Mouse (Mus musculus) heart, adult 9 months (tissue): Measurements from ENCODE around the gene Syngr1.

Experiments used
- DNase-seq, 2 experiments: peaks; one replicate each; pipeline ENCODE4 v3.0.0; 2022; ENCODE audit warnings: low spot score in 2 of 2

Gene Syngr1

DNA sequence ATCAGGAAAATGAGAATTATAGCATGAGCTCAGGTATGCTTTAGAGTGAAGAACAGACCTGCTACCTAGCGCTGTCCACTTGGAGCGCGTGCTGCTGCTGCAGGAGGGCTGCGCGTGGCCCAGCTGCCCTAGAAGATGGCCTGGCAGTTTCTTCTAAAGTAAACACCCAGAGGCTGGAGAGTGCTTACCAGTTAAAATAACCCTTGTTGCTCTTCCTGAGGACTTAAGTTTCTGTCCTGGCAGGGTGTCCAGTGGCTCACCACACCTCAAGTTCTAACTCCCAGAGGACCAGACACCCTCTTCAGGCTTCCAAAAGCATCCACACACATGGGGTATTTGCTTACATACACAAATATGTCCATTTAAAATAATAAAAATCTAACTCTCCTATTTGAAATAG, 54.3 kb downstream of the Syngr1 start:
- no peak for DNase-seq

DNA sequence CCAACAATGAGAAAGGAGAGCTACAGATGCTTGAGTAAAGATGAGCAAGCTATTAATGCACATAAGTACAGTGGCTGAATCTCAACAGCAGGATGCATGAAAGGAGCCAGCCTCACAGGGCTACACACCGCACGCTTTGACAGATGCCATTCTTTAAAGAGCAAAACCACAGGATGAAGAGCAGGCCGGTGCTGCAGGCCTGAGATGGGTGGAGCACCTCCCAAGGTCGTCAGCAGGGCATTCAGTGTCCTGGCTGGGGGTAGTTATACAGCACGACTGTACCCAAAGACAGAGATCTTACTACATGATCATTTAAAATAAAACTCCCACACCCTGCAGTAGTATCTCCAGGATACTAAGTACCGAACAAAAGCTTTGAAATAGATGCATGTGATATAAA, 55.0 kb downstream of the Syngr1 start:
- DNase-seq, result no peak

DNA sequence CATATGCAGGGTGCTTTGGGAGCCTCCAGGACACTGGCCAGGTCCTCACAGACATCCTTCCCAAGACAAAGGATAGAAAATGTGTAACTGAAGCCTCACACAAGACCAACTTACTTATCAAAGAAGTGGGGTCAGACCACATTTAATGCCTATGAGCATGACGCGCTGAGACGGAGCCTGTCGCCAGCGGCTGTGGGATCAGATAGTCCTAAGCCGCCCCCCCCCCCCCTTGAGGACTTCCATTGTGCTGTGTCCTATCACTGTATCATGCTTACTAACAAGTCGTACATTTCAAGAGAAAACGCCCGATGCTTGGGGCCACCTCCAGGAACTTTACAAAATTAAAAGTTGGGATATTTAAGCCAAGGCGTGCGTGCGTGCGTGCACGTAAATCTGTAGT, 56.0 kb downstream of the Syngr1 start:
- DNase-seq, result no peak

DNA sequence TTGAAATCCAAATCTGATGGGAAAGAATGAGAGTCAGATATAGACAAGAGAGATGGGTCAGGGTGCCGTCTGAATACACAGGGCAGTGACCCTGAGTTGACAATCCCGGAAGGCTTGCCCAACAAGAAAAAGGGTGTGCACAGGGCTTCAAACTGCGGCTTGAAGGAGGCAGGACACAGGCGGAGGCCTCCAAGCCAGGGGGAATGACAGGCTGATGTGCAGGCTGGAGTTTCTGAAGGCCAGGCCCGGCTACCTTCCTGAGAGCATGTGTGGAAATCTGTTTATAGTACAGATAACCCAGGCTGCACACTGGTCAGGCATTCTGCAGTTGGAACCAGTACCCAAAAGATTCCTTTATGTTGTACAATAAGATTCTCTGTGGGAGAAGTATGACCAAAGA, 56.4 kb downstream of the Syngr1 start:
- no peak for DNase-seq

DNA sequence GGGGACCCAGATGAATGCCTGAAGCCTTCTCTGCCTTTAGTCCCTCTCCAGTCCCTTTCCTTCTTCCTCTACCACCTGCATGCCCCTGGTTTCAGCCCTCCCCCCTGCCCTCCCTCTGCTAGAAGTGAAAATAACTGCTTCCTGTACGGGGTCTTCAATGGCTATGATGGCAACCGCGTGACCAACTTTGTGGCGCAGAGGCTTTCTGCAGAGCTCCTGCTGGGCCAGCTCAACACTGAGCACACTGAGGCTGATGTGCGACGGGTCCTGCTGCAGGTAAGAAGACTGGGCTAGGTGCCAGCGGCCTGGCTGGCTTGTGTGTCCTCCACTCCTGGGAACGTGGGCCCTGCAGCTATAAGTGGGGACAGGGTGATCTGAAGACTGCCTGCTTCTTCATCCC, 57.4 kb downstream of the Syngr1 start:
- no peak for DNase-seq

DNA sequence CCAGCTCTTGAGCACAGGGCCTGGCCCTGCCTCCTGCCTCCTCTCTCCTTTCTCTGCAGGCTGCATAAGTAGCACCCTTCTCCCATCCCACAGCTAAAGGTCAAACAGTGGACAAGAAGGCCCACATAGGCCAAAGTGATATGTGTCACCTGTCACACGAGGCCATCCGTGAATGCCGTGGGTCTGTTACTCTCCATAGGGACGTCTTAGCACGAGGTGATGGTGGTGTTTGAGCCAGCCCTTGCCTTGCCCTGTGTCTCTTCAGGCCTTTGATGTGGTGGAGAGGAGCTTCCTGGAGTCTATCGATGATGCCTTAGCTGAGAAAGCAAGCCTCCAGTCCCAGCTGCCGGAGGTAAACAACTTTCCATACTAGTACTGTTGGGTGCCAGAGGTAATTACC, 58.4 kb downstream of the Syngr1 start:
- no peak for DNase-seq

DNA sequence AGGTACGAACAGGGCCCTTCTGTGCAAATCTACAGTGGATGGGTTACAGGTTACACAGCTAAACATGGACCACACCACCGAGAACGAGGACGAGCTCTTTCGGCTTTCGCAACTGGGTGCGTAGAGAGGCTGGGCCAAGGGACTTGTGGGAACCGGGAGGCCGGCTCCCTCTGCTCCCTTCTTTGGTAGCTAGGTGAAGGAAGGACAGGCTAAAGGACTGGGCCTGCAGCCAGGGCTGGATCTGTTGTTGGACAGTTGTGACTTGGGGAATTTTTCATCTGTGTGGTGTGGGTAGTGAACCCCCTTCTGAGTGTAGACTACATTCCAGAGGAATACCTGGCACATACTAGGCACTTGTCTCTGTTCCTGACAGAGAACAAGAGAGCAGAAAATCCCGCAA, 61.5 kb downstream of the Syngr1 start:
- DNase-seq, result peak in 1 of 2 experiments; percentile 60

DNA sequence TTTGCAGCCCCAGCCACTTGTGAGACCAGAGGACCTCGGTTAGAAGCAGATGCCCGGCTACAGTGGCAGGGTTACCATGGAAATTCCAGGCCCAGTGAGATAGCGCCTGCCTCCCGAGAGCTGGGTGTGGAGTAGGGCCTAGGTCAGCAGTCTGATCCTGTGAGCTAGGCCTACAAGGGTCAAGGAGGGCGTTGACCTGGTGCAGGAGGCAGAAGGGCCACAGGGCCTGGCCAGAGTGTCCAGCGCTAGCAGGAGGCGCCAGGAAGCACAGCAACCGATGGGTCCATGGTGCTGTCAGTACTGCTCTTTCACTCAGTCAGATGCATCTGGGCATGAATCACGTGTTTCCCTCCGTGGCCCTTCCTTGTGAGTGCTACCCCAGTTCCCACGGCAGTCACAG, 62.6 kb downstream of the Syngr1 start:
- DNase-seq, result no peak

DNA sequence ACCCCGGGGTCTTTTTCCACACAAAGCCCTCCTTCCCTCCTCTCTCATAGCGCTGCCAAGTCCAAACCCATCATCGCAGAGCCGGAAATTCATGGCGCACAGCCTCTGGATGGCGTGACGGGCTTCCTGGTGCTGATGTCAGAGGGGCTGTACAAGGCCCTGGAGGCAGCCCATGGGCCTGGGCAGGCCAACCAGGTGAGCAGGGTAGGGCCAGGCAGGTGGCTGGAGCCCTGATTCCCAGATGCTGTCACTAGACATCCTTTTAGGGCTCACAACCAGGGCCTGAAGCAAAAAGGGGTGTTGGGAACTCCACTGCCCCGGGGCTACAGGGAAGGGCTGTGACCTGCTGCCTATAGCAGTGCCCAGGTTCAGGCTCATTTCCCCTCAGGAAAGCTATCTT, 64.6 kb downstream of the Syngr1 start:
- DNase-seq, result no peak

DNA sequence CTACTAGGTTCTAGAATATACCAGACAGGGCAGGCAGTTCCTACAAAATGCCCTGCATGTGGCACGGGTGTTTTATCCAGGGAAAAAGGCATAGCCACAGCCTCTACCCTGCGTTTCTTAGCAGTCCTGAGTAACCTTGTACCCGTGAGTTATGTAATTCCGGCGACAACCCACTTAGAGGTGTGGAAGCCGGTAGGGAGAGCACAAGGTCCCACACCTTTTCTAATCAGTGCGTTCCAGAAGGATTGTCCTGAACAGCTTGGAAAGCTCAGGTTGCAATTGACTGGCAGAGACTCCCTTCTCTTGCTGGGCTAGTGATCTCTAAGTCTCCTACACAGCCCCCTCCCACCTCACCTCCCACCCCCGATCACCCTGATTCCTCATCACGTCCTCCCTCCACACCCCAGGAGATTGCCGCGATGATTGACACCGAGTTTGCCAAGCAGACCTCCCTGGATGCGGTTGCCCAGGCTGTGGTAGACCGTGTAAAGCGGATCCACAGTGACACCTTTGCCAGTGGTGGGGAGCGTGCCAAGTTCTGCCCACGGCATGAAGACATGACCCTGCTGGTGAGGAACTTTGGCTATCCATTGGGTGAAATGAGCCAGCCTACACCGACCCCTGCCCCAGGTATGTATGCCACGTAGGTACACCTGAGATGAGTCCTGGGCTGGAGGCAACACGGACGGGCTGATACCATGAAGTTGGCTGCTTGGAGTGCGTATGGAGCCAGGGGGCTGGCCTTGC, 66.2 kb downstream of the Syngr1 start:
- DNase-seq, result no peak

DNA sequence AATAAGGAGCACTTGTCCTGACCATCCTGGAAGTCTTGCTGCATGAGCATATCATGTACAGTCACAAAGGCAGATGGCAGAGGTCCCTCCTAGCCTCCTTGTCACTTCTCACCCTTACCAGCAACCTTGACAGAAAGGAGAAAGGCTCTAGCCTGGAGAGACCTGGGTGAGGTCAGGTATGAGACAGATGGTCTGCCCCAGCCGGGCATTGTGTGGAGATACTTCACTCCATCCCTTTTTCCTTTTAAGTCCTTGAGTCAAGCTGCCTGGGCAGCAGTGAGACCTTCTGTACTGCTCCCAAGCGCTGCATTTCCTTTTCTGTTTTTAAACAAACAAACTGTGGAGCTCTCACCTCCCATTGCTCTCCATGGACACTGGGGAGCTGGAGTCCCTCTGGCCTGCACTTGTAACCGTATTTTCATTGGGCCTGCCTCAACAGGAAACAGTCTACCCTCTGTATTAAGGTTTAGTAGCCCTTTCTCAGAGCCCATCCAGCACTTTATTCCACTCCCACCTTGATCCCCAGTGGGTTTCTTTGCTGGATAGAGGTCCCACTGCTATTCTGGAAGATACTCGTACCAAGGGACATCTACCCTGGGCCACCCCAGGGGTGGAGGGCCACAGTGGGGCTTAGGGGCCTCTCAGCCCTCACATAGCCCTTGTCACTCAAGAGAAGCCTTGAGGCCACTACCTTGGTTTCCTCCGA, 67.0 kb downstream of the Syngr1 start:
- DNase-seq, result no peak

DNA sequence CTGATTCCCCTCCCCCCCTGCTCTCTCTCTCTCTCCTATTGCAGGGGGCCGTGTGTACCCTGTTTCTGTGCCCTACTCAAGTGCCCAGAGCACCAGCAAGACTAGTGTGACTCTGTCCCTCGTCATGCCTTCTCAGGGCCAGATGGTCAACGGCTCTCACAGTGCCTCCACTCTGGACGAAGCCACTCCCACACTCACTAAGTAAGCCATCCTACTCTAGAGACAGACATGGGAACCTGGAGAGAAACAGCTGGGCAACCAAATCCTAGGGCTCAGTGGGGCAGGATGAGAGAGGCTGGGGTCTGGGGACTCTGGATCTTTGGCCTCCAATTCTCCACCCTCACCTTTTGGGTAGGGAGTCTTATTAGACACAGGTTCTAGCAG, 67.6 kb downstream of the Syngr1 start:
- DNase-seq, result no peak

DNA sequence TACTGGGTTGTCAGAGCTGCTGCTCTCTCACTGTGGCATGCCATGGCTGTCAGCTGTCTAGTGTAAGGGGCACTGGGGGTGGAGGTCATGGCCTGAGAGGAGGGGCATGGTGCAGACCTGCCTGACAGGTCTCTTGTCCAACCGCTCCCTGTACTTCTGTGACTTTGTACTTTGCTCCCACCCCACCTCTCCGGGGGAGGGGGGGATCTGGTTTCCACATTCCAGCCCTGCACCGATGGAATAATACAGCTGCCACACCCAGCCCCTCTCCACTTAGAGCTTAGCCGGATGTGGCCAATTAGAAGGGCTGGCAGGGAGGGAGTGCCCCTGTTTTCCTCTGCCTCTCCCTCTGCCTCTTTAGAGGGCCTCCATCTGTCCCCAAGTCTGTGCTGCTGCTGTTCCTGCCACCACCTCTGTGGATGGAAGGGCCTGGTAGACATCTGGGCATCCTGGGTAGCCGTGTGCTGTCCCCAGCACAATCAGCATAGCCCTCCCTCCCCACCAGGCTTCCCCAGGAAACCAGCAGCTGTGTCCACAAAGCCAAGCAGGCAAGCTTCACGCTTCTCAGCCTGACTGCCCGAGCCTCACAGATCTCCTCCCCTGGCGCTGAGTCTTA, 68.3 kb downstream of the Syngr1 start:
- no peak for DNase-seq

DNA sequence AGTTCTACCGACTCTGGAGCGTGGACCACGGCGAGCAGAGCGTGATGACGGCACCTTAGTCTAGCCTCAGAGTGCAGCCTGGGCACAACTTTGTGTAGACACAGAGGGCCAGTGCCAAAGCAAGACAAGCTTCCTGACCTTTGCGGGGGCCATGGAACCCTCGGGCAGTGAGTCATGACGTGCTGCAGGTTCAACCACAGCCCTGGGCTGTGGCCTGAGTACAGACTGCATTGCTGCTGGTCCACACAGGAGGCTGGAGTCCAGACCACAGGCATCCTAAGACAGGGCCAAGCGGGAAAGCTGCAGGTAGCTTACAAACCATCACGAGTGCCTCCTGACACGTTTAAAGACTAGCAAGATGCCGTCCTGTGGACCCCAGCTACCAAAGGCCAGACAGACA, 69.1 kb downstream of the Syngr1 start:
- DNase-seq, result no peak

DNA sequence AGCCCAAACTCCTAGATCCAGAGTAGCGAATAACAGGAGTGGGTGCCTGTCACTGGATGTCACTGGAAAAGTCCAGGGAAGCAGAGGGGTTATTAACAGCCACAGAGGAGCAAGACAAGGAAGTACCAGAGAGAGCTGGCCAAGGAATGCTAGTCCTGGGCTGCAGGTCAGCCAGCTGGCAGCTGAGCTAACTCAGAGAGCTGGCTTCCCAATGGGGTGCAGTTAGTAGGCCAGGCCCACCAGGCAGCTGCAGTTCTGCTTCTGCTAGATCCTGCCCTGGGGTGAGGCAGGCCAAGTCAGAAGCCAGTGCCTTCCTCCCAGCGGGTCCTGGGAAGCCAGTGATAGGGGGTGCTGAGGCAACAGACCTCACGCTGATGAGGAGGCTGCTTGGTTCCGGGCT, 69.6 kb downstream of the Syngr1 start:
- DNase-seq, result peak; percentile 43 to 59

DNA sequence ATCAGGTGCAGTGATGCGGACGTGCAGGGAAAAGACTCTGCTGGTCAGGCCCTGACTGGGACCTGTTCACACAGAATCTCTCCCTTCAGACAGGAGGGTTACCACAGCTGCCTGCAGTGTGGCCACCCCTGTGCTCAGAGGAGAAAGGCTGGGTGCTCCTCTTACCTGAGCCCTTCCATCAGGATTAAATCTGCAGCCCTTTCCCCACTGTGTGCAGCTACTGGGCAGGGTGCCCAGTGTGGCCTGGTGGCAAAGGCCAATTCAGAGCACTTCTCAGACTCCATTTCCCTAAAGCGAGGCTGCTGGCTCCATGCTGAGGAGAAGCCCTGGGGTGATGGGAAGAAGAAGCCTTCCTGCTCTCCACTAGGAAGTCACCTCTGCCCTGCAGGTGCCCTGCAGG, 70.1 kb downstream of the Syngr1 start:
- DNase-seq, result no peak

DNA sequence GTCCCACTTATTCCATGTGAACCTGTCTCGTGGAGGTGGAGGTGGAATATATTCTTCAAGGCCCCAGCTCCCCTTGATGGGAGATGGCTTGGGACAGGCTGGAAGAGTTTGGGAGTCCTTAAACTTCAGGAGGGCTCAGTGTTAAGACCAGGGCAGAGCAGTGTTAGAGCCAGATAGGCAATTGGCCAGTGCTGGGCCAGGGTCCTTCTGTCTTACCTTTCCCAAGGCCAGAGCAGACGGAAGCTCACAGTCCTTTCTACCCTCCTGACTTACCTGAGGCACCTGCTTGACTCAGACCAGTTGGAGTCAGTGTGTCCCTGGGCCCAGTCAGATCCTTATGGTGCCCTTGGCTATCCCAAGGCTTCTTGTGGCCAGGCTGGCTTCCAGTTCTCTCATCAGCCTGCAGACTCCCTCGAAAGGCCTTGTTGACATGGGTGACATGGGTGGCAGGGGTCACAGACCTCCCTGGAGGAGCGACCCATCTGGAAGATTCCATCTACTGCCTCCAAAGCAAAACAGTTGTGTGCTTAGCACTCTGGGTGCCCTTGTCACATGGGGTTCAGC, 71.3 kb downstream of the Syngr1 start:
- no peak for DNase-seq

DNA sequence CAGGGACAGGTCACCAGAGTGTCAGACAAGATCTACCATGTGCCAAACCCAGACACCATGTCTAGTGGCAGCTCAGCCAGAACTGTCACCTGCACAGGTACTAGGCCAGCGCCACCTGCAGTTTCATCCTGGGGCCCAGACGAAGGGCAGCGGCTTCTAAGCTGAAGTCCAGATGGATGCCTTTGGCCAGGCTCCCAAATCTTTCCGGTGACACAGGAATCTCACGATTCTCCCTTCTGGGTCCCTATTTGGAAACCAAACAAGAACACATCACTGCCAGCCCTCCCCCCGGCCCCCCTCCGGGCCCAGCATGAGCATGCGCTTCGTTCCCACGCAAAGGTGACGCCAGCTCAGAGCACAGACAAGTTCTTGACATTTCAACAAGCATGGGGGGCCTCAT, 72.1 kb downstream of the Syngr1 start:
- DNase-seq, result no peak

DNA sequence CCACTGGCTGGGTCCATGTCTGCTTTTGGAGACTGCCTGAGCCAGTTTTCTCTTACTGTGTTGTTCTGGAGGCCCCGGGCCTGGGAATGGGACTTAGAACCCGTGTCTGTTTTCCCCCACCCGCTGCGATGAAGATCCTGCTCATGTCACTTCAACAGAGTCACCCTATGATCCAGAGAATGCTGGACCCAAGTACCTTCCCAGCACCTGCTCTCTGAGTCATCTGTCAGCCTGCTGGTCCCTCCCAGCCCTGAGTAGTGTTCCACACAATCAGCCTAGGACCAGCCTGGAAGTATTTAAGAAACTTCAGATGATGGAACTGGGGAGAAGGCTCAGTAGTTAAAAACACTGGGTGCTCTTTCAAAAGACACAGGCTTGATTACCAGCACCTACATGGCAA, 72.6 kb downstream of the Syngr1 start:
- DNase-seq, result no peak

DNA sequence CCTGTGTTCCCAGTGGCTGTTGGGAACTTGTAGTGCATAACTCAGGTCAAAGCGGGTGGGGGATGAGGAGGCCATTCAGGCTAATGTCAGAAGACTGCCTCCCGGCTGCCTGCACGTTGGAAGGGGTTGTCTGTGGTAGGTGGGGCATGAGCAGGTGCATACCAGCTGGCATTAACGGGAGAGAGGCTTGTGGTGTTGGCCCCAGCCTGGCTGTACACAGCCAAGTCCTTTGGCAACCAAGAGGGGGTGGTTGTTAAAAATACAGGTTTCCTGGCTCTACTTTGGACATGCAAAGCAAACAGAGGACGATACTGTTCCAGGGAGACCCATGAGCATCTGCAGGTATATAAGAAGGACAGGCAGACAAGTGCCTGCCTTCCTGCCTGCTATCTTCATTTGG, 74.3 kb downstream of the Syngr1 start:
- no peak for DNase-seq
